Mouse (Mus musculus) liver, embryonic 12.5 days (tissue): Measurements from ENCODE around the gene Ugt3a2. TPM values are rescaled to one million over a fixed set of nuclear protein-coding genes. Genes with fewer than 3 reads are reported as not detected.

Experiments used
- ATAC-seq: fragments of 200-750 bp; cut with Nextera tagmentation; 2 replicates; pipeline ENCODE4 v1.8.0; 2017; ENCODE audit warnings: moderate number of reproducible peaks, mild to moderate bottlenecking, moderate library complexity
- H3K27ac ChIP-seq: fragments of 300-500 bp; sonication (generic); 2 replicates; pipeline ENCODE4 v1.5.1; 2016; ENCODE audit warnings: mild to moderate bottlenecking
- H3K27me3 ChIP-seq: fragments of 300-500 bp; sonication (generic); replicated peaks from 2 replicates; pipeline ENCODE4 v1.6.1; 2016; ENCODE audit warnings: mild to moderate bottlenecking, moderate library complexity
- H3K36me3 ChIP-seq: fragments of 300-500 bp; sonication (generic); 2 replicates; pipeline ENCODE4 v1.6.1; 2016; ENCODE audit warnings: mild to moderate bottlenecking, moderate library complexity
- H3K4me1 ChIP-seq: fragments of 300-500 bp; sonication (generic); 2 replicates; pipeline ENCODE4 v1.6.1; 2016
- H3K4me2 ChIP-seq: fragments of 300-500 bp; sonication (generic); 2 replicates; pipeline ENCODE4 v1.6.1; 2016; ENCODE audit warnings: mild to moderate bottlenecking, moderate library complexity
- H3K4me3 ChIP-seq: fragments of 300-500 bp; sonication (generic); 2 replicates; pipeline ENCODE4 v1.5.1; 2016; ENCODE audit warnings: mild to moderate bottlenecking, moderate library complexity
- H3K9ac ChIP-seq: fragments of 300-500 bp; sonication (generic); 2 replicates; pipeline ENCODE4 v1.6.1; 2016; ENCODE audit warnings: mild to moderate bottlenecking, moderate library complexity
- H3K9me3 ChIP-seq: fragments of 300-500 bp; sonication (generic); replicated peaks from 2 replicates; pipeline ENCODE4 v1.6.1; 2016; ENCODE audit warnings: mild to moderate bottlenecking, moderate library complexity
- WGBS: fragments of 180-500 bp; shearing (Covaris S2); methylation state at CpG from one replicate; pipeline ENCODE4 v1.1.7; 2016; ENCODE audit not compliant: insufficient replicate concordance; 5-methylcytosine and 5-hydroxymethylcytosine counted together
- polyA plus RNA-seq: library from polyadenylated mRNA; unstranded; fragments of >200 nt; fragmentation: Nextera tagmentation; extraction: Ambion mirVana; gene quantifications from 2 replicates; pipeline ENCODE4 v1.2.1, GENCODE M21; 2016

Gene Ugt3a2
- 0.07 and 0.12 TPM in 2 replicates for polyA plus RNA-seq

DNA sequence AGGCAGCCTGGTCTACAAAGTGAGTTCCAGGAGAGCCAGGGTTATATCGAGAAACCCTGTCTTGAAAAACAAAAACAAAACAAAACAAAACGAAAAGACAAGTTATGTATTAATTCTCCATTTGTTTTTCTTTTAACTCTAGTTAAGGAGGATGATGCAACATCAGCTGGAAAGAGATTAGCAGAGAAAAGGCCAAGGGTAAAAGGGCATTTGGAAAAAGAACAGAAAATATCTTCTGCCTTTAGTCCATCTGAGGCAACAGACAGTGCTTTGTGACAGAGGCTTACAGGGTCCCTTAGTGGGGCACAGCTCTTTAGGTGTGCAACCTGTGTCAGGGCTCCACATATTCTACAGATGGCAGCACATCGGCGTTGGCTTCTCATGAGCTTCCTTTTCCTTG lies at the start of gene Ugt3a2:
TSS of gene Ugt3a2 (plus strand) at position 210 of the 400 bp plus-strand sequence.
- Histone ChIP-seq H3K36me3 (no peaks in the 10 kb centered on the region), H3K4me3 (no peak within 1 kb of the TSS), H3K27me3 (no peaks in the 10 kb centered on the region), H3K9me3 (no peaks in the 10 kb centered on the region), H3K4me2 (no peak within 1 kb of the TSS), H3K27ac (no peak within 1 kb of the TSS), H3K9ac (no peak within 1 kb of the TSS), H3K4me1 (no peaks in the 10 kb centered on the region)
- 63% methylated on average over 4 of the region's 4 CpGs for WGBS
- no peak for ATAC-seq

DNA sequence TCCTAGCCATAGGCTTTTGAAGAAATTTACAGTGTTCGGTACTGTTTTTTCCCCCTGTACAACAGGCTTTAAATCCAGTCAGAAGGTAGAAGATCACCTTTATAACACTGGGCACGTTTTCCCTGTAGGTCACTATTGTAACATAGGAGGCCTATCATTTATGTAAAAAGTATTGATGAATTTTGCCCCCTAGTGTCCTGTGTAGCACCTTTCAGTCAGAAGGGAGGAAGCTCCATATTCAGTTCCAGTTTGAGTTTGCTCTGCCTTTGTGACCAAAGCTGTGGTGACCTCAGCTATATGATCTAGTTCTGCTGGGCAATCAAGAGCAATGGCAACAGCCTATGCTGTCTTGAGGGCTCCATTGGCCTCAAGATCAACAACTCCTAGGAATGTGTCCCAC lies 45.7 kb upstream of the Ugt3a2 start:
- Histone ChIP-seq H3K27me3 (no peaks in the 10 kb centered on the region), H3K4me2 (no peak overlapping the region), H3K4me3 (no peak overlapping the region), H3K27ac (no peak overlapping the region), H3K9me3 (no peaks in the 10 kb centered on the region), H3K4me1 (no peaks in the 10 kb centered on the region), H3K36me3 (no peaks in the 10 kb centered on the region), H3K9ac (no peak overlapping the region)
- WGBS = 42% methylated on average over 2 of the region's 2 CpGs
- no peak for ATAC-seq

DNA sequence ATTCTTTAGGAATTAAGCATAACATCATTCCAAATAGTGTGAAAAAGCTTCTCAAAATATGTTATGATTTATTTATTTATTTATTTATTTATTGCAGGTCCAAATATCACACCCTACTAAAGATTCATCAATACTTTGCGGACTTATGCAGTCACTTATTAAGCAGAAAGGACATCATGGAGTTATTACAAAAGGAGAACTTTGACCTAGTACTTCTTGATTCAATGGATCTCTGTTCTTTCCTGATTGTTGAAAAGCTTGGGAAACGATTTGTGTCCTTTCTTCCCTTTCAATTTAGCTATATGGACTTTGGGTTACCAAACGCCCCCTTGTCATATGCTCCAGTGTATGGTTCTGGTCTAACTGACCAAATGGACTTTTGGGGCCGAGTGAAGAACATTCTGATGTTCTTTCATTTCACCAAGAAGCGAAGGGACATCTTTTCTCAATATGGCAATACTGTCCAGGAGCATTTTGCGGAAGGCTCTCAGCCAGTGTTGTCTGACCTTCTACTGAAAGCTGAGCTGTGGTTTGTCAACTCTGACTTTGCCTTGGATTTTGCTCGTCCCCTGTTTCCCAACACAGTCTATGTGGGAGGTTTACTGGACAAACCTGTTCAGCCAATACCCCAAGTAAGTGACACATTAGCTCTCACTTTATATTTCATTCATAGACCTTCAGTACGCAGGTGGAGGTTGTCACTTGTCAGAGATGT lies 29.2 kb upstream of the Ugt3a2 start:
- no peaks in the 10 kb centered on the region for H3K9me3 ChIP-seq
- no peaks in the 10 kb centered on the region for H3K36me3 ChIP-seq
- no peaks in the 10 kb centered on the region for H3K4me1 ChIP-seq
- no peak overlapping the region for H3K9ac ChIP-seq
- no peak overlapping the region for H3K4me2 ChIP-seq
- ATAC-seq = no peak
- 52% methylated on average over 8 of the region's 8 CpGs for WGBS
- H3K27me3 ChIP-seq = no peaks in the 10 kb centered on the region
- H3K4me3 ChIP-seq = no peak overlapping the region
- H3K27ac ChIP-seq = no peak overlapping the region

DNA sequence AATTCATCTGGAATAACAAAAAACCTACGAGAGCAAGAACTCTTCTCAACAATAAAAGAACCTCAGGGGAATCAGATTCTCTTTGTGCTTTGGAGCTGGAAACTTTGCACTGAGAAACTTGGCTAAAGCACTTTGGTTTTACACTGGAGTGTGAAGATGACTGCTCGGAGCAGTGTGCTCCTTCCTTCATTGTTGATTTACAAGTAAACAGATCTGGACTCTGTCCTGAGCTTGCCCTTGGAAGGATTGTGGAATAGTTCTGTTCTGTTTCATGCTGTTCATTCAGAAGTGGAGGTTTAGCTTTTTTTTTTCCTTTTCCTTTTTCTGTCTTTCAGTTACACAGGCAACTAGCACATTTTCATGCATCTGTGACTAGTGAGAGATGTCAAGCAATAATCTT lies 754 bp upstream of the Ugt3a2 start:
- Histone ChIP-seq H3K4me1 (no peaks in the 10 kb centered on the region), H3K4me3 (no peak overlapping the region), H3K4me2 (no peak overlapping the region), H3K9me3 (no peaks in the 10 kb centered on the region), H3K36me3 (no peaks in the 10 kb centered on the region), H3K9ac (no peak overlapping the region), H3K27me3 (no peaks in the 10 kb centered on the region), H3K27ac (no peak overlapping the region)
- WGBS = 60% methylated on average over 2 of the region's 2 CpGs
- no peak for ATAC-seq

DNA sequence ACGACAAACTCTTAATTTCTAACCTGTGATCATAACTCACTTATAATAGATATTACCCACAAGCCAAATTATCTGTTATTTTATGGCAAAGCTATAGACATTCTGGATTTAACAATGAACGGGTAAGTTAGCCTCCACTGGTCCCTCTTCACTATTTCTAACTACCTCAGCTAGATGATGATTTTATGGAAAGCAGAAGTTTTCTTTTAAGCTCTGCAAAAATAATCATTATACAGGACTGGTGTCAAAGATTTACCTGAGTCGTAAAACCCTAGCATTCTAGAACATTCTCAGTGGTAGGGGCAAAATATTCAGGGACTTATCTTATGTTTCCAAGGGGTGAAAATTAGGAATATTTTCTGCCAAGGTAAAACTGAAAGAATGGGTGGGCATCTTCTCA lies 1.3 kb downstream of the Ugt3a2 start:
- Histone ChIP-seq H3K27me3 (no peaks in the 10 kb centered on the region), H3K4me3 (no peak overlapping the region), H3K27ac (no peak overlapping the region), H3K36me3 (no peaks in the 10 kb centered on the region), H3K9ac (no peak overlapping the region), H3K4me2 (no peak overlapping the region), H3K4me1 (no peaks in the 10 kb centered on the region), H3K9me3 (no peaks in the 10 kb centered on the region)
- no peak for ATAC-seq
- WGBS = 62% methylated on average over 3 of the region's 3 CpGs

DNA sequence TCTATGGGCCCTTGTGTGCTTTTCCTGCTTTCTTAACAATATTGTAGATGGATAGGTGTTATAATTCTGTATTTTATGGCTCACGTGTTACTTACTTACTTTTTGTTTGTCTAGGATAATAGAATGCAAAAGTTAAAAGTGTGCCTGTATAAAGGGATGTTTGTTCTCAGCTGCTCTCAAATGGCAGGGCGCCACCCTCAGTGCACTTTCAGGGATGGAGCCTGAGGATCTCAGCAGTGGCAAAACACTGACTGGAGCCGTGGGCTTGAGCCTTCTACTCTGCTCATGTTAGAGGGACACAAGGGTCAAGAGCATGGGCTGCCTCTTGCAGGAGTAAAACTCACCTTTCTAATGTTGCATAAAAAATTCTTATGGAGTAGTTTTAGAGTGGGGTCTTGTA lies 1.7 kb downstream of the Ugt3a2 start:
- no peak for ATAC-seq
- Histone ChIP-seq H3K27ac (no peak overlapping the region), H3K9me3 (no peaks in the 10 kb centered on the region), H3K4me2 (no peak overlapping the region), H3K36me3 (no peaks in the 10 kb centered on the region), H3K9ac (no peak overlapping the region), H3K4me1 (no peaks in the 10 kb centered on the region), H3K27me3 (no peaks in the 10 kb centered on the region), H3K4me3 (no peak overlapping the region)
- 56% methylated on average over 3 of the region's 3 CpGs for WGBS

DNA sequence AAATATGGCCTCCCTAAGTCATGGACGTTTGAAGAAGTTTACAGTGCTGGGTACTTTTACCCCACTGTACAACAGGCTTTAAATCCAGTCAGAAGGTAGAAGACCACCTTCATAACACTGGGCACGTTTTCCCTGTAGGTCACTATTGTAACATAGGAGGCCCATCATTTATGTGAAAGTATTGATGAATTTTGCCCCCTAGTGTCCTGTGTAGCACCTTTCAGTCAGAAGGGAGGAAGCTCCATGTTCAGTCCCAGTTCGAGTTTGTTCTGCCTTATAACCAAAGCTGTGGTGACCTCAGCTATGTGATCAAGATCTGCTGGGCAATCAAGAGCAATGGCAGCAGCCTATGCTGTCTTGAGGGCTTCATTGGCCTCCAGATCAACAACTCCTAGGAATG lies 13.4 kb downstream of the Ugt3a2 start:
- Histone ChIP-seq H3K27ac (no peak overlapping the region), H3K27me3 (no peaks in the 10 kb centered on the region), H3K4me3 (no peak overlapping the region), H3K4me1 (no peaks in the 10 kb centered on the region), H3K9ac (no peak overlapping the region), H3K36me3 (no peaks in the 10 kb centered on the region), H3K9me3 (no peaks in the 10 kb centered on the region), H3K4me2 (no peak overlapping the region)
- 31% methylated on average over 3 of the region's 3 CpGs for WGBS
- no peak for ATAC-seq

DNA sequence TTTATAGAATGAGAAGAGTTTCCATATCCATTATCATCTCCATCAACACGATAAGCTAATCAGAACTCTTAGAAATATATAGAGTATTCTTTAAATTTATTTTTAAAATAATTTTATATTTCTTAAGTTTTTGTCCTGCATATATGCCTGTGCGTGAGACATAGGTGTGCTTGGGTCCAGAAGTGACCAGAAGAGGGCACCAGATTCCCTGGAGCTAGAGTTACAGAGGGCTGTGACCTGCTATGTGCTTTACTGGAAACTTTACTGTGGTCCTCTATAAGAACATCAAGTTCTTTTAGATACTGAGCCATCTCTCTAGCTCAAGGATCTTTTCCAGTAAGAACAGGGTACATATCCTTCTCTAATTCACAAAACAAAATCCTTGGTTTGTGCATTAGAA lies 27.5 kb downstream of the Ugt3a2 start:
- Histone ChIP-seq H3K36me3 (no peaks in the 10 kb centered on the region), H3K4me3 (no peak overlapping the region), H3K4me2 (no peak overlapping the region), H3K27me3 (no peaks in the 10 kb centered on the region), H3K9ac (no peak overlapping the region), H3K27ac (no peak overlapping the region), H3K9me3 (no peaks in the 10 kb centered on the region), H3K4me1 (no peaks in the 10 kb centered on the region)
- ATAC-seq = no peak
- 46% methylated on average over 2 of the region's 2 CpGs for WGBS

DNA sequence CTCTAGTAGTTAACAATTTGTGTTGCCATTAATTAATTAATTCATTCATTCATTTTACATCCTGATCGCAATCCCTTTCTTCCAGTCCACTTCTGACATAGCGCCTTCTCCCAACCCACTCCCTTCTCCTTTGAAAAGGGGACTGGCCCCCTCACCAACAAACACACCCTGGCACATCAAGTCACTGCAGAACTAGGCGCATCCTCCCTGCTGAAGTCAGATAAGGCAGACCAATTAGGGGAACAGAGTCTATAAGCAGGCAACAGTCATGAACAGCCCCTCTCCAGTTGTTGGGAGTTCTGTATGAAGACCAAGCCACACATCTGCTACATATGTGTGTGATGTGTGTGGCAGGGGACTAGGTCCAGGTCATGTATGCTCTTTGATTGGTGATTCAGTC lies 33.4 kb downstream of the Ugt3a2 start:
- Histone ChIP-seq H3K9me3 (no peaks in the 10 kb centered on the region), H3K27me3 (no peaks in the 10 kb centered on the region), H3K4me1 (no peaks in the 10 kb centered on the region), H3K27ac (no peak overlapping the region), H3K36me3 (no peaks in the 10 kb centered on the region), H3K4me2 (no peak overlapping the region), H3K4me3 (no peak overlapping the region), H3K9ac (no peak overlapping the region)
- WGBS = 68% methylated on average over 3 of the region's 3 CpGs
- ATAC-seq = peak; percentile 91

DNA sequence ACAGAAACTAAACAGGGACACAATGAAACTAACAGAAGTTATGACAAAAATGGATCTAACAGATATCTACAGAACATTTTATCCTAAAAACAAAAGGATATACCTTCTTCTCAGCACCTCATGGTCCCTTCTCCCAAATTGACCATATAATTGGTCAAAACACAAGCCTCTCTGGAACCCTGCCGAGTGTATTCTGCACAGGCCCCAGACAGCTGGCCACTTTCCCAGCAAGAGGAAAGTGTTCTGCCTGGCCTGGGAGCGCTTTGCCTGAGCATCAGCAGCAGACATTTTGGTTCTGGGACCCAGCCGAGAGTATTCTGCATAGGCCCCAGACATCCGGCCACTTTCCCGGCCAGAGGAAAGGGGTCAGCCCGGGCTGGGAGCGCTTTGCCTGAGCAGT lies 40.9 kb downstream of the Ugt3a2 start:
- ATAC-seq = no peak
- Histone ChIP-seq H3K9ac (no peak overlapping the region), H3K4me1 (no peaks in the 10 kb centered on the region), H3K27ac (no peak overlapping the region), H3K4me2 (no peak overlapping the region), H3K27me3 (no peaks in the 10 kb centered on the region), H3K4me3 (no peak overlapping the region), H3K9me3 (no peaks in the 10 kb centered on the region), H3K36me3 (no peaks in the 10 kb centered on the region)
- WGBS = 83% methylated on average over 7 of the region's 7 CpGs

DNA sequence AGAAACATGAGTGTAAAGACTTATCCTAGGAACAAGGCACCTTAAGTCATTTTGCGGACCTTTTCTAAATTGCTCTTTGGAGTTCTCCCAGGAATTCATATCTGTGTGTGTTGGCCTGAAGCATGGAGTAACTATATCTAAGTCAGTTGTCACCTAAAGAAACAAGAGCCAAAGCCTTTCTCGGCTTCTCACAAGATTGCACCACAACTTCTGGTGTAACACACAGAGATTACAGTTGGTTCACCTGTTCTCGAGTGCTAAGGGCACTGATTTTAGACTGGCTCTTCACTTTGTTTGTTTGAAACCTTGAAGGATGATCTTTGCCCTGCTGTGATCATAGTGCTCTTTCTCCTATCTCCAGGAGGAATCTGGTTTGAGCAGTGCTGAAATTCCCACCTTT lies 74.1 kb downstream of the Ugt3a2 start:
- no peak overlapping the region for H3K27ac ChIP-seq
- ATAC-seq = no peak
- no peaks in the 10 kb centered on the region for H3K4me1 ChIP-seq
- 72% methylated on average over 3 of the region's 3 CpGs for WGBS
- H3K4me3 ChIP-seq = no peak overlapping the region
- no peaks in the 10 kb centered on the region for H3K9me3 ChIP-seq
- H3K27me3 ChIP-seq = no peaks in the 10 kb centered on the region
- H3K36me3 ChIP-seq = no peaks in the 10 kb centered on the region
- H3K4me2 ChIP-seq = no peak overlapping the region
- no peak overlapping the region for H3K9ac ChIP-seq
